Mouse (Mus musculus) forebrain, embryonic 10.5 days (tissue): ENCODE measurements around the gene Trim7. TPM values are rescaled to one million over a fixed set of nuclear protein-coding genes. Genes with fewer than 3 reads are reported as not detected.
"Not testable (repeated sequence)": the region's sequence is repeated elsewhere in the genome, so short reads cannot be mapped to it uniquely, and the experiment has no call there.

Source experiments
- DNase-seq: peaks from one replicate; pipeline ENCODE4 v3.0.0-alpha.2; 2017; ENCODE audit warnings: low spot score; ENCODE audit errors: extremely low spot score
- H3K27ac ChIP-seq: fragments of 300-500 bp; sonication (generic); 2 replicates; pipeline ENCODE4 v1.5.1; 2016; ENCODE audit warnings: mild to moderate bottlenecking
- H3K27me3 ChIP-seq: fragments of 300-500 bp; sonication (generic); 2 replicates; pipeline ENCODE4 v1.6.1; 2016; ENCODE audit warnings: mild to moderate bottlenecking; ENCODE audit not compliant: poor library complexity, severe bottlenecking
- H3K36me3 ChIP-seq: fragments of 300-500 bp; sonication (generic); replicated peaks from 2 replicates; pipeline ENCODE4 v1.6.1; 2016; ENCODE audit warnings: mild to moderate bottlenecking, moderate library complexity
- H3K4me1 ChIP-seq: fragments of 300-500 bp; sonication (generic); 2 replicates; pipeline ENCODE4 v1.6.1; 2016
- H3K4me3 ChIP-seq: fragments of 300-500 bp; sonication (generic); 2 replicates; pipeline ENCODE4 v1.5.1; 2016; ENCODE audit warnings: mild to moderate bottlenecking, moderate library complexity
- H3K9me3 ChIP-seq: fragments of 300-500 bp; sonication (generic); 2 replicates; pipeline ENCODE4 v1.6.1; 2016; ENCODE audit warnings: mild to moderate bottlenecking, moderate library complexity
- WGBS: fragments of 180-500 bp; shearing (Covaris S2); methylation state at CpG from one replicate; pipeline ENCODE4 v1.1.7; 2016; 5-methylcytosine and 5-hydroxymethylcytosine counted together
- polyA plus RNA-seq: library from polyadenylated mRNA; unstranded; fragments of >200 nt; fragmentation: Nextera tagmentation; extraction: Ambion mirVana; gene quantifications from 2 replicates; pipeline ENCODE4 v1.2.1, GENCODE M21; 2016

Gene Trim7
- polyA plus RNA-seq, 1 experiment from 2014 or later, result 0.31 TPM

GRCm38 (mm10) chr11:48871817-48872541 is 46.0 kb downstream of the Trim7 start:
- WGBS, result 11% methylated on average over 17 of the region's 17 CpGs
- H3K4me1 ChIP-seq, result peaks cover 21% of the 10 kb centered on the region
- peak overlapping the region; percentile 54 for H3K4me3 ChIP-seq
- DNase-seq, result peak; percentile 21
- no peaks in the 10 kb centered on the region for H3K36me3 ChIP-seq
- H3K27me3 ChIP-seq, result peaks cover 43% of the 10 kb centered on the region
- peak overlapping the region; percentile 73; the same call in 1 of the 2 replicates for H3K27ac ChIP-seq
- H3K9me3 ChIP-seq, result no peaks in the 10 kb centered on the region

- WGBS, result 80% methylated on average over 7 of the region's 7 CpGs
- Histone ChIP-seq H3K4me3 (no peak overlapping the region), H3K4me1 (peaks cover 21% of the 10 kb centered on the region), H3K36me3 (no peaks in the 10 kb centered on the region), H3K27ac (no peak overlapping the region), H3K9me3 (no peaks in the 10 kb centered on the region), H3K27me3 (peaks cover 43% of the 10 kb centered on the region)
- DNase-seq, result no peak
Measured at GRCm38 (mm10) chr11:48872695-48873300, 46.9 kb downstream of the Trim7 start.

- peaks cover 21% of the 10 kb centered on the region for H3K4me1 ChIP-seq
- H3K4me3 ChIP-seq, result no peak overlapping the region
- H3K27ac ChIP-seq, result no peak overlapping the region
- no peaks in the 10 kb centered on the region for H3K9me3 ChIP-seq
- 75% methylated on average over 10 of the region's 10 CpGs for WGBS
- no peaks in the 10 kb centered on the region for H3K36me3 ChIP-seq
- DNase-seq, result no peak
- H3K27me3 ChIP-seq, result peaks cover 43% of the 10 kb centered on the region
Measured at GRCm38 (mm10) chr11:48873591-48874290, 47.8 kb downstream of the Trim7 start.

- 7% methylated on average over 4 of the region's 4 CpGs for WGBS
- Histone ChIP-seq H3K36me3 (no peaks in the 10 kb centered on the region), H3K27ac (no peak overlapping the region), H3K4me3 (no peak overlapping the region), H3K27me3 (peaks cover 43% of the 10 kb centered on the region), H3K9me3 (no peaks in the 10 kb centered on the region), H3K4me1 (peaks cover 21% of the 10 kb centered on the region)
- peak; percentile 43 for DNase-seq
Measured at GRCm38 (mm10) chr11:48874465-48874864, 48.5 kb downstream of the Trim7 start.

- H3K9me3 ChIP-seq, H3K4me3 ChIP-seq, H3K27ac ChIP-seq, DNase-seq, H3K36me3 ChIP-seq: not testable (repeated sequence)
- WGBS, result 75% methylated on average over 1 of the region's 1 CpGs
- H3K27me3 ChIP-seq, result peaks cover 35% of the 10 kb centered on the region
- peaks cover 21% of the 10 kb centered on the region for H3K4me1 ChIP-seq
Measured at GRCm38 (mm10) chr11:48875343-48875837, 49.5 kb downstream of the Trim7 start.

- Histone ChIP-seq H3K4me3 (no peak overlapping the region), H3K9me3 (no peaks in the 10 kb centered on the region), H3K36me3 (no peaks in the 10 kb centered on the region), H3K27ac (no peak overlapping the region), H3K27me3 (peaks cover 22% of the 10 kb centered on the region), H3K4me1 (peaks cover 10% of the 10 kb centered on the region)
- no peak for DNase-seq
- 97% methylated on average over 1 of the region's 1 CpGs for WGBS
Measured at GRCm38 (mm10) chr11:48876680-48877079, 50.7 kb downstream of the Trim7 start.

- WGBS, result 72% methylated on average over 2 of the region's 2 CpGs
- no peaks in the 10 kb centered on the region for H3K9me3 ChIP-seq
- H3K4me3 ChIP-seq, result no peak overlapping the region
- H3K27me3 ChIP-seq, result no peaks in the 10 kb centered on the region
- H3K4me1 ChIP-seq, result no peaks in the 10 kb centered on the region
- no peaks in the 10 kb centered on the region for H3K36me3 ChIP-seq
- no peak for DNase-seq
- H3K27ac ChIP-seq, result no peak overlapping the region
Measured at GRCm38 (mm10) chr11:48898812-48899431, 73.0 kb downstream of the Trim7 start.

- 82% methylated on average over 6 of the region's 6 CpGs for WGBS
- H3K4me1 ChIP-seq, H3K27ac ChIP-seq, H3K36me3 ChIP-seq, H3K9me3 ChIP-seq, H3K27me3 ChIP-seq, DNase-seq, H3K4me3 ChIP-seq: not testable (repeated sequence)
Measured at GRCm38 (mm10) chr11:48900654-48901566, 75.0 kb downstream of the Trim7 start.

GRCm38 (mm10) chr11:48901567-48901930 is 75.6 kb downstream of the Trim7 start:
- not testable (repeated sequence) for H3K9me3 ChIP-seq, H3K27me3 ChIP-seq, H3K4me1 ChIP-seq, DNase-seq, H3K36me3 ChIP-seq, H3K27ac ChIP-seq, H3K4me3 ChIP-seq
- WGBS, result 84% methylated on average over 1 of the region's 1 CpGs
